Mouse (Mus musculus) limb, embryonic 13.5 days (tissue): ENCODE data around the gene Lonp2. TPM values are rescaled to one million over a fixed set of nuclear protein-coding genes. Genes with fewer than 3 reads are reported as not detected.

Experiments used
- ATAC-seq: fragments of 200-750 bp; cut with Nextera tagmentation; 2 replicates; pipeline ENCODE4 v1.8.0; 2017; ENCODE audit warnings: low read depth, moderate number of reproducible peaks, moderate TSS enrichment; ENCODE audit not compliant: low FRiP score
- H3K27ac ChIP-seq: fragments of 300-500 bp; sonication (generic); 2 replicates; pipeline ENCODE4 v1.5.1; 2015; ENCODE audit warnings: inconsistent platforms, mild to moderate bottlenecking, moderate library complexity
- H3K27me3 ChIP-seq: fragments of 300-500 bp; sonication (generic); 2 replicates; pipeline ENCODE4 v1.6.1; 2015; ENCODE audit warnings: mild to moderate bottlenecking, inconsistent platforms
- H3K36me3 ChIP-seq: fragments of 300-500 bp; sonication (generic); 2 replicates; pipeline ENCODE4 v1.6.1; 2015; ENCODE audit warnings: inconsistent platforms, mild to moderate bottlenecking, moderate library complexity
- H3K4me1 ChIP-seq: fragments of 300-500 bp; sonication (generic); 2 replicates; pipeline ENCODE4 v1.6.1; 2015; ENCODE audit warnings: inconsistent platforms
- H3K4me2 ChIP-seq: fragments of 300-500 bp; sonication (generic); replicated peaks from 2 replicates; pipeline ENCODE4 v1.6.1; 2015; ENCODE audit warnings: inconsistent platforms, mild to moderate bottlenecking, moderate library complexity
- H3K4me3 ChIP-seq: fragments of 300-500 bp; sonication (generic); 2 replicates; pipeline ENCODE4 v1.5.1; 2015; ENCODE audit warnings: moderate library complexity, mild to moderate bottlenecking, inconsistent platforms
- H3K9ac ChIP-seq: fragments of 300-500 bp; sonication (generic); 2 replicates; pipeline ENCODE4 v1.6.1; 2015; ENCODE audit warnings: mild to moderate bottlenecking, inconsistent platforms
- H3K9me3 ChIP-seq: fragments of 300-500 bp; sonication (generic); 2 replicates; pipeline ENCODE4 v1.6.1; 2016; ENCODE audit warnings: inconsistent platforms
- WGBS: fragments of 180-500 bp; shearing (Covaris S2); methylation state at CpG from one replicate; pipeline ENCODE4 v1.1.7; 2015; 5-methylcytosine and 5-hydroxymethylcytosine counted together
- polyA plus RNA-seq: library from polyadenylated mRNA; unstranded; fragments of >200 nt; fragmentation: Nextera tagmentation; extraction: Ambion mirVana; gene quantifications from 2 replicates; pipeline ENCODE4 v1.2.1, GENCODE M21; 2015

Gene Lonp2
- polyA plus RNA-seq, 1 experiment from 2014 or later, result 58.8 TPM

DNA sequence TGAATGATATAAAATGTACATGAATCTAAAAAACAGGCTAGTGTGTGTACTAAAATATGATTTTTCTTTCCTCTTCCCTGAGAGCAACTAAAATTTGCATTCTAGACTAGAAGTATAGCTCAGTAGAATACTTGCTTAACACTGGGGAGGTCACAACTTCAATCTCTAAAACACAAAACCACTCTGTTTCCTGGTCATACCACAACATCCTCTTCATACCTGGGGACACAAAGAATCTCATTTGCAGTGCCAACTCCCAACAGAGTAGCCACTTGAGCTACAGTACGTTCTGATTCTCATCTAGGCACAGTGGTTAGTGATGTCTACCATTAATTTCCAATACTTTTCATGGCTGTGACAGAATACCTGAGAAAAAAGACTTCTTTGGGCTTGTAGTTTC, 95.5 kb downstream of the Lonp2 start:
- 93% methylated on average over 1 of the region's 1 CpGs for whole genome bisulfite sequencing
- Histone ChIP-seq H3K4me1 (no peaks in the 10 kb centered on the region), H3K27ac (no peak overlapping the region), H3K9me3 (no peaks in the 10 kb centered on the region), H3K36me3 (peaks cover 60% of the 10 kb centered on the region), H3K4me2 (no peak overlapping the region), H3K27me3 (no peaks in the 10 kb centered on the region), H3K9ac (no peak overlapping the region), H3K4me3 (no peak overlapping the region)
- ATAC-seq, result no peak

DNA sequence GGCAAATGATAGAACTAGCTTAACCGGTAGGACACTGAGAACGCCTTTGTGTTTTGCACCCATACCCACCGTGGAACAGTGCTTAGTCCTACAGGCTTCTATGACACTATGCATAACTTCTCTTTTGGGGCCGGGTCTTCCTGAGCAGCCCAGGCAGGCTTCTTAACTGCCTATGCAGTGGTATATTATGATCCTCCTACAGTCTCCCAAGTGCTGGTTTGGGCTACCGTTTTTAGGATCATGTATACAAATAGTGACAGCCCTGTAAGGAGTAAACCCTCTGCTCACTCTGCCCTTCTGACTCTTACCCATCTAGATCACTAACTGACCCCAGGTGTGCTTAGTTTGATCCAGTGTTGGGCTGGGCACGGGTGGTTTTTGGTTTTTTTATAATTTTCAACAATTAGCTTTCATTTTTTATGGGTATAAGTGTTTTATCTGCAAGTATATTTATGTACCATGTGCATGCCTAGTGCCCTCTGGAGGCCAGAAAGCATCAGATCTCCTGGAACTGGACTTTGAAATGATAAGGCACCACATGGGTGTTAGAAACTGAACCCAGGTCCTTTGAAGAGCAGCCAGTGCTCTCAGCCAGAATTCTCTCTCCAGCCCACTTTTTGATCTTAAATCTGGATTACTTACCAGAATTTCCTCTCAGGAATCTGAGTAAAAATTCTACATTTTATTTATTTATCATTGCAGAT, 97.1 kb downstream of the Lonp2 start:
- no peaks in the 10 kb centered on the region for H3K4me1 ChIP-seq
- H3K4me2 ChIP-seq, result no peak overlapping the region
- H3K27me3 ChIP-seq, result no peaks in the 10 kb centered on the region
- no peaks in the 10 kb centered on the region for H3K9me3 ChIP-seq
- no peak overlapping the region for H3K9ac ChIP-seq
- WGBS, result 91% methylated on average over 6 of the region's 6 CpGs
- ATAC-seq, result no peak
- no peak overlapping the region for H3K4me3 ChIP-seq
- H3K27ac ChIP-seq, result no peak overlapping the region
- H3K36me3 ChIP-seq, result peaks cover 50% of the 10 kb centered on the region

DNA sequence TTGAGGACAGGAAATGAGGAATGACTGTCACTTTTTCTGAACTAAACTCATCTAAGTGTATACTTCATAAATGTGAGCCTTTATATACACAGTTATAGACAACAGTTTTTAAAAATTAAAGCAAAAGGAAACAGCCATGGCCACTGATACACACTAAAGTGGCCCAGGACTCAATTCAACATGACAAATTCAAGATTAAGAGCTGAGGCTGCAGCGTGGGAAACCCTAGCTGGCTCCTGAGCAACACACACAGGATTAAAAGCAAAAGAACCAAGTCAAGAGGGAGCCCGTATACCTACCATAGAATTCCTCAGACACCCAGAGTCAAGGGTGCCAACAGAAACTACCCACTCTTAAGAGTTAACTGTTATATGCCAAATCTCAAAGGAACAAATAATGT, 97.6 kb downstream of the Lonp2 start:
- Histone ChIP-seq H3K9me3 (no peaks in the 10 kb centered on the region), H3K9ac (no peak overlapping the region), H3K36me3 (peaks cover 49% of the 10 kb centered on the region), H3K27ac (no peak overlapping the region), H3K4me2 (no peak overlapping the region), H3K27me3 (no peaks in the 10 kb centered on the region), H3K4me1 (no peaks in the 10 kb centered on the region), H3K4me3 (no peak overlapping the region)
- WGBS, result 96% methylated on average over 2 of the region's 2 CpGs
- no peak for ATAC-seq

DNA sequence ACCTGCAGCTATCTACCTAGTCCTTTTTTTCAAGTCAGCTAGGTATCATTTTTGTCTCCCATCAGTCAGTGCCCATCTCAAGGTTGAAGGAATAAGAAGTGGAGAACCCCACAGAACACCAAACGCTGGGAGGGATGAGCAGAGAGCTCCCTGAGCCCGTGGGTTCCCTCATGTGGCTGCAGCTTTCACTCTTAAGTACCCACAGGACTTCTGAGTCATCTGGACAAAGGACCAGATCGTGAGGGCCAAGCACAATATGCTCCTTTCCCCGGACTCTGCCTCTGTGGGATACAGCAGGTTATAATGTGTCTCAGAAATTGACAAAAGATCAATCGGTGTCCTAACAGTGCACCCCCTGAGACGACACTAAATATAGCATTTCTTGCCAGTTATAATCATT, 103.1 kb downstream of the Lonp2 start:
- peaks cover 10% of the 10 kb centered on the region for H3K36me3 ChIP-seq
- WGBS, result 87% methylated on average over 6 of the region's 6 CpGs
- no peak for ATAC-seq
- no peaks in the 10 kb centered on the region for H3K27me3 ChIP-seq
- peaks cover 27% of the 10 kb centered on the region for H3K4me1 ChIP-seq
- no peaks in the 10 kb centered on the region for H3K9me3 ChIP-seq
- no peak overlapping the region for H3K9ac ChIP-seq
- H3K4me2 ChIP-seq, result no peak overlapping the region
- no peak overlapping the region for H3K4me3 ChIP-seq
- H3K27ac ChIP-seq, result no peak overlapping the region

DNA sequence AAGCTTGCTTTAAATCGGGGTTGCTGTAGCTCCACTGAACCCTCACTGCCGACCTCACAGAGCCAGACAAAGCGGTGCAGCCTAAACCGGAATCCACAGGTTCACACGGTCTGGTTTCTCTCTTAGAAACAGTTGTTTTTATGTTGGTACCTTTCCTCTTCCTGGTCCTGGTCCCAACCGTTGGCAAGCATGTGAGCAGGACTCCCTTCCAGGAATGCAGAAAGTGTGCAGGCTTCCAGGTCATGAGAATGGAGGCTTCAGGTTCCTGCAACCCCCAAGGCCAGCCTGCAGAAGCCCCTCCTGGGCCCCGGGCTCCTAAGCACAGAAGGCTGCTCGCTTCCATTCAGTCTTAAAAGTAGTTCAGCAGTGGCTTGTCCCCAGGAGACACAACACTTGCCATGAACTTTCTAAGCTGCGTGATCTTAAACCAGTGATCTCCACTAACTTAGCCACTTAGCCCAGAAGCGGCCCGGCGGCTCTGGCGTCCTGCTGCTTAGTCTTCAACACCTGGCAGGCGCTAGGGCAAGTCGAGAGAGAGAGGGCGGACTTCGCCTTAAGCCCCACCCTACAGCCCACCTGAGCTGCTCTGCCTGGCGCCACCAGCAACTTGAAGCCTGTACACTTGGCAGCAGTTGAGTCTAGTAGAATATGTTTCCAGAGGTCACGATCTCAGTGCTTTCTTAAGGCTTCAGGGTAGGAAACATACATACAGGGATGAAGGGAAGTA, 104.5 kb downstream of the Lonp2 start:
- peaks cover 27% of the 10 kb centered on the region for H3K4me1 ChIP-seq
- H3K4me3 ChIP-seq, result no peak overlapping the region
- H3K27me3 ChIP-seq, result no peaks in the 10 kb centered on the region
- peak overlapping the region; percentile 48; the same call in 1 of the 2 replicates for H3K27ac ChIP-seq
- no peak overlapping the region for H3K9ac ChIP-seq
- H3K9me3 ChIP-seq, result no peaks in the 10 kb centered on the region
- WGBS, result 57% methylated on average over 19 of the region's 19 CpGs
- no peak overlapping the region for H3K4me2 ChIP-seq
- ATAC-seq, result no peak
- no peaks in the 10 kb centered on the region; the same call in 1 of the 2 replicates for H3K36me3 ChIP-seq

DNA sequence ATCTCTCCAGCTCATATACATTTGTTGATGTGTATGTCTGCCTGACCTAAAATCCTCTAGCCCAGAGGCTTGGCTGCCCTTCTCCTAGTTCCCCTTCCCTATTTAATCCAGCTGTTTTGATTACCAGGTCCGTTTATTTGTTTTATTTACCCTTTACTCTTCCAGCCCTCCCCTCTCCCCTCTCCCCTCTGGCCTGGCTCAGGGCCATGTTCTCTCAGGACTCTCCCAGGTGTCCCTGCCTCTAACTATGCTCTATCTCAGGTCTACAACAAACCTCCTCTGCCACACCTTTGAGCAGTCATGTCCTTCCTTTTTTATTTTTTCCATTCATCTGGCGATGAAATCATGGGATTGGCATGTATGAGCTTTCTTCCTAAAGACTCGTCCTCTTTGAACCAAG, 106.5 kb downstream of the Lonp2 start:
- Histone ChIP-seq H3K4me2 (no peak overlapping the region), H3K4me3 (no peak overlapping the region), H3K9me3 (no peaks in the 10 kb centered on the region), H3K27me3 (no peaks in the 10 kb centered on the region), H3K27ac (no peak overlapping the region), H3K9ac (no peak overlapping the region), H3K4me1 (peaks cover 35% of the 10 kb centered on the region), H3K36me3 (no peaks in the 10 kb centered on the region; the same call in 1 of the 2 replicates)
- 0 out of 2 replicates have a peak, but pooled peaks have one; percentile 15 for ATAC-seq
- 46% methylated on average over 3 of the region's 3 CpGs for WGBS

DNA sequence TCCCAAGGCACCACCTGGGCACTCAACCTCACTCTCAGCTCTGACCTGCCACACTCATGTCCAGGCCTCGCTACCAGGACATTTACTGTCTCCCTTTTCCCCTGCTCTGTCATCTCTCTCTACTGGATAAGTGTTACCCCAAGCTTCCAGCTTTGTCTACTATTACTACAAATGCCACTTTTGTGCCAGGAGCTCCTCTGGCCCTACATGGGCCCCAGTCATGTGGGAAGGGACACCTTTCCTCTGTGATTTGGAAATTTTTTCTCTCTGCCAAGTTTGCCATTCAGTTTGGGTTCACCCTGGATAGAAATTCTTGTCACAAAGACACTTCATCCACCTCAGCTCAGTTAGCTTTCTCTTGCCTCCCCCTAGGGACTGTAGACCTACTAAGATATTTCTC, 107.0 kb downstream of the Lonp2 start:
- Histone ChIP-seq H3K27me3 (no peaks in the 10 kb centered on the region), H3K4me2 (no peak overlapping the region), H3K27ac (no peak overlapping the region; the same call in 1 of the 2 replicates), H3K9me3 (no peaks in the 10 kb centered on the region), H3K9ac (no peak overlapping the region), H3K36me3 (no peaks in the 10 kb centered on the region; the same call in 1 of the 2 replicates), H3K4me1 (peaks cover 39% of the 10 kb centered on the region), H3K4me3 (no peak overlapping the region)
- ATAC-seq, result no peak
- WGBS, result 97% methylated on average over 1 of the region's 1 CpGs

DNA sequence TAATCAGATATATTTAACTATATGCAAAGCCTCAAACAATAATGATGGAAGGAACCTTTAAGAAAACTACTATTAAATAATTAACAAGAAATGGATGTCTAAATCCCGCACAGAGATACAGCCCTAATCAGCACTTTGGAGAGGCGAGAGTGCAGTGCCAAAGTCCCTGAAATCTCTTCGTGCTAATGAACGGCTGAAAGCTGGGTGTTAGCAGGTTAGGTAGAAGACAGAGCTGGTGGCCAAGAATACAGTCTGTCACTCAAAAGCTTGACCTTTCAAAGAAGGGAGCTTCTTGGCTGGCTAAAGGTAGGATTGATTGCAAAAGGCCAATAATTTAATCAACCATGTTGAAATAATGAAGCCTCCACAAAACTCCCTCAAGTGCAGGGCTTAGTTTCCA, 110.3 kb downstream of the Lonp2 start:
- Histone ChIP-seq H3K36me3 (no peaks in the 10 kb centered on the region), H3K4me2 (no peak overlapping the region), H3K4me3 (no peak overlapping the region), H3K9me3 (no peaks in the 10 kb centered on the region), H3K27ac (no peak overlapping the region), H3K4me1 (peaks cover 33% of the 10 kb centered on the region), H3K27me3 (no peaks in the 10 kb centered on the region), H3K9ac (no peak overlapping the region)
- WGBS, result 84% methylated on average over 4 of the region's 4 CpGs
- no peak for ATAC-seq

DNA sequence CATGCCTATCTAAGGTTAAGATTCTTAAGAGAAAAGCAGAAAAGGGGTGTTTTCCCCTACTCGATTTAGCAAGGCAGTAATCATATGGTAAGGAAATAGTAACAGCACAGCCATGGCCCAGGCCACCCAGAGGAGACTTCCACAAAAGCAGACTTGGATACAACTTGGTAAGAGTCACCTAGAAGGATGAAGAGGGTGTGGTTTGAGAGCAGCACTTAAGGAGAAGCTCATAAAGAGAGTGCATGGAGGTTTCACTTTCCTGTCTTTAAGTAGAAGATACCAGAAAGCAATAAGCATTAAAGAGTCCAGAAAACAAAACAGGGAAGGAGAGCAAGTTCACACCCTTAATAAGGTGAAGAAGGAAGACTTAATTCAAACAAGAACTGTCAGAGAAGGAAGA, 111.1 kb downstream of the Lonp2 start:
- 78% methylated on average over 1 of the region's 1 CpGs for WGBS

DNA sequence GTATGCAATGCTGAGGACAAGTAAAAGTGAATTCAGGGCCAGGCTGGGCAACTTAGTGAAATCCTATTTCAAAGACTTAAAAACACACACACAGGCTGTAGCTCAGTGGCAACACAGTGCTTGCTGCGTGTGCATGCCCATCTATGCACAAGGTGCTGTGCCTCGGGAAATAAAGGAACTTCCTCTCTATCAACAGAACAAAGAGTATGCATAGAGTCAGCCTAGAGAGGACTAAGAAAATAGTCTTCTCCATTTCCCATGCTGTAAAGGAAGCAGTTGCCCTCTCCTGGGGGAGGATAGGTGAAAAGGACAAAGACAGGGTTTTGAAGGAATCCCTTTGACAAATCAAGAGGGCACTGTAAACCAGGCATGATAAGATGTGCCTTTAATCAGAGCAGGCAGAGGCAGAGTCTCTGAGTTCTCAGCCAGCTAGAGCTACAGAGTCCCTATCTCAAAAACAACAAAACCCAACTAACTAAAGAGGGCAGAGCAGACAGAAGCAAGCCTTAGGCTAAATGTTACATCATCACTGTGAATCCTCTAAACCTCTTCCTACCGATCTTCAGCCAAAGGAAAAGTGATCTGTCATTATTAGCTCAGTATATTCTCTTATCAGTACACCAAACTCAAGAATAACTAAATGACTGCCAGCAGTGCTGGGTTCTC, 111.7 kb downstream of the Lonp2 start:
- Histone ChIP-seq H3K27ac (no peak overlapping the region; the same call in 1 of the 2 replicates), H3K9ac (no peak overlapping the region), H3K4me2 (no peak overlapping the region), H3K4me3 (no peak overlapping the region), H3K9me3 (no peaks in the 10 kb centered on the region), H3K4me1 (peaks cover 26% of the 10 kb centered on the region), H3K27me3 (no peaks in the 10 kb centered on the region), H3K36me3 (no peaks in the 10 kb centered on the region)
- no peak for ATAC-seq
- WGBS, result 50% methylated on average over 3 of the region's 3 CpGs

More for the DNA sequence above, 111.1 kb downstream of the Lonp2 start:
- no peak overlapping the region for H3K27ac ChIP-seq
- no peaks in the 10 kb centered on the region for H3K36me3 ChIP-seq
- H3K9ac ChIP-seq, result no peak overlapping the region
- H3K4me1 ChIP-seq, result peaks cover 32% of the 10 kb centered on the region
- no peaks in the 10 kb centered on the region for H3K27me3 ChIP-seq
- no peak overlapping the region for H3K4me2 ChIP-seq
- no peak overlapping the region for H3K4me3 ChIP-seq
- ATAC-seq, result no peak
- no peaks in the 10 kb centered on the region for H3K9me3 ChIP-seq

DNA sequence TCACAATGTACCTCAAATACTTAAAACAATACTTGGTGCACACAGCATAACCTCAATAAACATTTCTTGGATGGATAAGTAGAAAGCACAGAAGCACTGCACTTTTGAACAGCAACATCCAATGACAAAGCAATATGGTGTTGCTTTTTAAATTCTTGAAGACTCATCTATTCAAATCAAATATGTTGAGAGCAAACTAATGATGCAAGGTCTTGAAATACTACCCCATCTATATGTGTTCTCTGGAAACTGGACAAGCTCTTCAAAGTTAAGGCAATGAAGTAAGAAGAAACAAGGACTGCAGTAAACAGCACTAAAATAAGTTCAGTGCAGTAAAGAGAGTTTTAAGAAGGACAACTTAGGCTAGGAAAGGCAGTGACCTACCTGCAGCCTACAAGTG, 117.1 kb downstream of the Lonp2 start:
- Histone ChIP-seq H3K4me1 (peaks cover 31% of the 10 kb centered on the region), H3K9me3 (no peaks in the 10 kb centered on the region), H3K27ac (no peak overlapping the region), H3K4me2 (no peak overlapping the region), H3K27me3 (no peaks in the 10 kb centered on the region), H3K4me3 (no peak overlapping the region), H3K36me3 (no peaks in the 10 kb centered on the region), H3K9ac (no peak overlapping the region)
- ATAC-seq, result no peak

DNA sequence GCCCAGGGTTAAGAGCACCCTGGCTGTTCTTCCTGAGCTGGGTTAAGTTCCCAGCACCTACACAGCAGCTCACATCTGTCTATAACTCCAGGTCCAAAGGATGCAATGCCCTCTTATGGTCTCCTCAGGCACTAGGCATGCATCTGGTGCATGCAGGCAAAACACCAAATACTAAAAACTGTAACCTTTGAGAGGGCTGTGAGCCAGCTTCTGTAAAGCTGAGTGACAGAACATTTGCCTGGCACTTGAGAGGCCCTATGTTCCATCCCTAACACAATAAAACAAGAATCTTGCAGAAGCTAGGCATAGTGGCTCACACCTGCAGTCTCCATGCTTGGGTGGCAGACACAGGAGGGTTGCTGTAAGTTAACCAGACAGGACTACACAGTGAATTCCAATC, 117.8 kb downstream of the Lonp2 start:
- H3K36me3 ChIP-seq, result no peaks in the 10 kb centered on the region
- H3K4me3 ChIP-seq, result no peak overlapping the region
- H3K4me1 ChIP-seq, result peaks cover 29% of the 10 kb centered on the region
- no peak overlapping the region for H3K4me2 ChIP-seq
- H3K27me3 ChIP-seq, result no peaks in the 10 kb centered on the region
- H3K9ac ChIP-seq, result no peak overlapping the region
- no peaks in the 10 kb centered on the region for H3K9me3 ChIP-seq
- no peak overlapping the region for H3K27ac ChIP-seq
- ATAC-seq, result no peak
